Mouse (Mus musculus): ENCODE measurements around the gene Gm21954. TPM values are rescaled to one million over a fixed set of nuclear protein-coding genes. Genes with fewer than 3 reads are reported as not detected.

The Gm21954 gene
- polyA plus RNA-seq, 1 experiment from 2014 or later: not detected

DNA sequence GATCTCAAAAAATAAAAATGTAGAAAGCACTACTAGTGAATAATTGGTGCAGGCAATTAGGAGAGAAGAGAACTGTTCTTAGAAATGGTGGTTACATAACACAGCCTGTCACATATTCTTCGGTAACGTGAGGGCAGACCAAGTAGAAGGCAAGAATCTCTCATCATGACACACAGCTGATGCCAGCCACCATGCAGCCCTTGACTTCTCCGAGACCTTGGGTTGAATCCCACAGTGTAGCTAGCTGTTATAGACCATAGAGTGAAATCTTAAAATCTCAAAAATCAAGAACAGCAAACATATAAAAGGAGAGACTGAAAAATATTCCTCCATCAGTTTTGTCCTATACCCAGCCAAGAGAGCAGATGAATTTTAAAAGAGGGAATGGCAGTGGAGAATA, 40.8 kb downstream of the Gm21954 start:
- ATAC-seq: no peak
- no peak for DNase-seq
- H3K9ac ChIP-seq (replicated peaks): no peak overlapping the region
- no peaks in the 10 kb centered on the region for H3K4me1 ChIP-seq (ENCODE audit: insufficient read depth)
- 84% methylated on average over 3 of the region's 3 CpGs for WGBS (ENCODE audit: insufficient replicate concordance)
- H3K9me3 ChIP-seq (ENCODE audit: low read length): no peaks in the 10 kb centered on the region
- no peaks in the 10 kb centered on the region for H3K27me3 ChIP-seq (ENCODE audit: insufficient read depth, low read length)
- no peaks in the 10 kb centered on the region for H3K36me3 ChIP-seq (replicated peaks; ENCODE audit: insufficient read depth, low read length)
- no peak overlapping the region for H3K27ac ChIP-seq (ENCODE audit: low read depth)
- H3K4me3 ChIP-seq (ENCODE audit: low read depth, low read length): no peak overlapping the region
- no peak for TF ChIP-seq CTCF (IDR thresholded peaks at IDR 0.05; ENCODE audit: low read depth)
- TF ChIP-seq EP300 (IDR thresholded peaks at IDR 0.05; ENCODE audit: low read depth): no peak
- H3K4me2 ChIP-seq (ENCODE audit: low read depth, low read length): no peak overlapping the region

DNA sequence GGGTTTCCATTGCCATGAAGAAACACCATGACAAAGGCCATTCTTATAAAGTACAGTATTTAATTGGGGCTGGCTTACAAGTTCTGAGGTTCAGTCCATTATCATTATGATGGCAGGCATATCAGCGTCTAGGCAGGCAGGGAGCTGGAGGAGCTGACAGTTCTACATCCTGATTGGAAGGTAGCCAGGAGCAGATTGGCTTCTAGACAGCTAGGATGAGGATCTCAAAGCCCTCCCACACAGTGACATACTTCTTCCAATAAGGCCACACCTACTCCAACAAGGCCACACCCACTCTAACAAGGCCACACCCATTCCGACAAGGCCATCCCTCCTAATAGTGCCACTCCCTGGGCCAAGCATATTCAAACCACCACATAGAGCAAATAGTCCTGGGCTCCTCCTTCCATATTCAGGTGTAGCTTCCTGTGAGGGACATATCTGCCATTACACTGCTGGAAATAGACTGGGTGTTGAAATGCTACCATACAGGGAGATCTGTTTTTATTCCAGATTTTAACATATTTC, 41.9 kb downstream of the Gm21954 start:
- Histone ChIP-seq H3K36me3 (replicated peaks; ENCODE audit: insufficient read depth, low read length) (no peaks in the 10 kb centered on the region), H3K4me1 (ENCODE audit: insufficient read depth) (no peaks in the 10 kb centered on the region), H3K4me3 (ENCODE audit: low read depth, low read length) (no peak overlapping the region), H3K27ac (ENCODE audit: low read depth) (no peak overlapping the region), H3K4me2 (ENCODE audit: low read depth, low read length) (no peak overlapping the region), H3K9ac (replicated peaks) (no peak overlapping the region), H3K27me3 (ENCODE audit: insufficient read depth, low read length) (no peaks in the 10 kb centered on the region), H3K9me3 (ENCODE audit: low read length) (no peaks in the 10 kb centered on the region)
- 78% methylated on average over 2 of the region's 2 CpGs for WGBS (ENCODE audit: insufficient replicate concordance)
- TF ChIP-seq EP300 (IDR thresholded peaks at IDR 0.05; ENCODE audit: low read depth) (no peak), CTCF (IDR thresholded peaks at IDR 0.05; ENCODE audit: low read depth) (no peak)
- ATAC-seq: no peak
- no peak for DNase-seq

DNA sequence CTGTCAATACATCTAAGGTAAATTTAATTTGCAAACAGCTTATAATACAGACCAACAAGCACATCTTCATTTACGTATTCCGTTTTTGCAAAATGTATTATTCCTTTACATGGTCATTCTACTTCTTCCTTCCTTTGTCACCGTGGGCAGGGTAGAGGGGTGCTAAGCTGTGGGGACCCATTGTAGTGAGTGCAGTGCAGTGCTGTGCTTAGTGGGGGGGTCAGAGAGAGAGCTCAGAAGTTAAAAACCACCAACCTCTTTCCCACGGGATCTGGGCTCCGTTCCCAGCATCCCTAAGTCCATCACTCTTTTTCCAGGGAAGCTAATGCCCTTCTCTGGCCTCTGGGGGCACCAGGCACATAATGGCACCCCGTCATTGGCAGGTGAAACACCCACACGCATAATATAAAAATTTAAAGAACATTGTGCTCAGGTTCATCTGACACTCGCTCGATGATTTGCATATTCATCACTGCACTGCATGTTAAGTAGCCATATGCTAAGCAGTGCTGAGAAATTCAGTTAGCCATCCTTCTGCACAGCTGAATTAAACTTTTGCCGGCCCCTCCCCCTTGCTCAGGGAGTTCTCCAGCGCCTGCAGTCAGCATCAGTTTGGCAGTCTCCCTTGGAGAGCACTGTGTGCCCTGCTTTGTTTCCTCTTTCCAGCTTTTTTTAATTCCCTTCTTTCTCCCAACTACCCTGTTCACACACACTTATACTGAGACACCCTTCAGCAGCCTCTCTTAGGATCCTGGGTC, 48.2 kb downstream of the Gm21954 start:
- no peaks in the 10 kb centered on the region for H3K27me3 ChIP-seq (ENCODE audit: insufficient read depth, low read length)
- ATAC-seq (no peak), DNase-seq (no peak)
- WGBS (ENCODE audit: insufficient replicate concordance): 38% methylated on average over 11 of the region's 11 CpGs
- H3K4me1 ChIP-seq (ENCODE audit: insufficient read depth): no peaks in the 10 kb centered on the region
- H3K27ac ChIP-seq (ENCODE audit: low read depth): no peak overlapping the region
- H3K4me2 ChIP-seq (ENCODE audit: low read depth, low read length): no peak overlapping the region
- H3K36me3 ChIP-seq (replicated peaks; ENCODE audit: insufficient read depth, low read length): no peaks in the 10 kb centered on the region
- no peaks in the 10 kb centered on the region for H3K9me3 ChIP-seq (ENCODE audit: low read length)
- no peak overlapping the region for H3K4me3 ChIP-seq (ENCODE audit: low read depth, low read length)
- no peak overlapping the region for H3K9ac ChIP-seq (replicated peaks)
- TF ChIP-seq EP300 (IDR thresholded peaks at IDR 0.05; ENCODE audit: low read depth) (no peak), CTCF (IDR thresholded peaks at IDR 0.05; ENCODE audit: low read depth) (no peak)

DNA sequence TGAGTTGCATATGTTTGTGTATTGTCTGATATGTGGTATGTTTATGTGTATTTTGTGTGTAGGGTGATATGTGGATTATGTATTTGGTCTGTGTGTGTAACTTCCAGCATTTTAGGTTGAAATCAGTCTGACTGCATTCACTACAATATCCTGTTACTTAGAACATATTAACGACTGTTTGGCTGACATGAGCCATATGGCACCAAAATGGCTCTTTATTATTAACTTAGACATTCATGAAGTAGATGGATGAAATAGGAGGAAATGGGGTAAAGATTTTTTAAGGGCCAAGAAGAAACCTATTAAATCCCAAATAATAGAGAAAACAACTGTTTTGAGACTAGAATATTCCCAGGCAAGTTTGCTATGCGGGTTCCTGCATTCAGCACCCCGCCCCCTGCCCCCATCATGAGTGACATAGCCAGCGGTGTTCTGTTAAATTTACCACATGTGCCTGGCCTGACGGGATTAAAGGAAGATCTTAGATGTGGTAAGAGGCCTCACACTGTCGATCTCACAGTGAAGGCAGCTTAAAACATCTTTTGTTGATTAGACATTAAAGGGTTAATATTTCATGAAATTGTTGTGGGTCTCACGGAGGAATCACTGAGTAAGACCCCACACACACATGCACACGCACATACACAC, 51.5 kb downstream of the Gm21954 start:
- WGBS (ENCODE audit: insufficient replicate concordance): 56% methylated on average over 8 of the region's 8 CpGs
- TF ChIP-seq EP300 (IDR thresholded peaks at IDR 0.05; ENCODE audit: low read depth) (no peak), CTCF (IDR thresholded peaks at IDR 0.05; ENCODE audit: low read depth) (no peak)
- Histone ChIP-seq H3K4me1 (ENCODE audit: insufficient read depth) (no peaks in the 10 kb centered on the region), H3K36me3 (replicated peaks; ENCODE audit: insufficient read depth, low read length) (no peaks in the 10 kb centered on the region), H3K27me3 (ENCODE audit: insufficient read depth, low read length) (no peaks in the 10 kb centered on the region), H3K4me3 (ENCODE audit: low read depth, low read length) (no peak overlapping the region), H3K9ac (replicated peaks) (no peak overlapping the region), H3K27ac (ENCODE audit: low read depth) (no peak overlapping the region), H3K9me3 (ENCODE audit: low read length) (no peaks in the 10 kb centered on the region), H3K4me2 (ENCODE audit: low read depth, low read length) (no peak overlapping the region)
- DNase-seq (no peak), ATAC-seq (no peak)

DNA sequence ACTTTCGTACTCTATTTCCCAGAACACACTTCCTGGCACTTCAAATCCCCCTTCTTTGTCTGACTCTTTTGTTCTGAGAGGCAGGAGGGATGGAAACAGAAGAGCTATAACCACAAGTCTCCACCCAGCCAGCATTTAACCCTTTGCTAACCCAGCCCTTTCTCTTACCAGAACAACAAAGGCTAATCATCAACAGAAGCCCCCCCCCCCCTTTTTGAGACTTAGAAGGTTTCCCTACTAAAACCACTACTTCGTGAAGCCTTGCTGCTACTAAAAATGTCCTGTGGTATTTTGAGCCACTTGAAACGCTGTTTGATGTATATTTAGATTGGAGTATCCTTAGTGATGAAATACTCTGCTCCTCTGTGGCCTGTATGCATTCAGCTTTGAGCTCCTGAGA, 52.7 kb downstream of the Gm21954 start:
- TF ChIP-seq EP300 (IDR thresholded peaks at IDR 0.05; ENCODE audit: low read depth) (no peak), CTCF (IDR thresholded peaks at IDR 0.05; ENCODE audit: low read depth) (no peak)
- no peak overlapping the region for H3K9ac ChIP-seq (replicated peaks)
- H3K9me3 ChIP-seq (ENCODE audit: low read length): no peaks in the 10 kb centered on the region
- no peak for ATAC-seq
- no peak overlapping the region for H3K4me3 ChIP-seq (ENCODE audit: low read depth, low read length)
- no peaks in the 10 kb centered on the region for H3K36me3 ChIP-seq (replicated peaks; ENCODE audit: insufficient read depth, low read length)
- no peak overlapping the region for H3K4me2 ChIP-seq (ENCODE audit: low read depth, low read length)
- WGBS (ENCODE audit: insufficient replicate concordance): 31% methylated on average over 3 of the region's 3 CpGs
- H3K4me1 ChIP-seq (ENCODE audit: insufficient read depth): no peaks in the 10 kb centered on the region
- no peaks in the 10 kb centered on the region for H3K27me3 ChIP-seq (ENCODE audit: insufficient read depth, low read length)
- no peak overlapping the region for H3K27ac ChIP-seq (ENCODE audit: low read depth)
- no peak for DNase-seq

DNA sequence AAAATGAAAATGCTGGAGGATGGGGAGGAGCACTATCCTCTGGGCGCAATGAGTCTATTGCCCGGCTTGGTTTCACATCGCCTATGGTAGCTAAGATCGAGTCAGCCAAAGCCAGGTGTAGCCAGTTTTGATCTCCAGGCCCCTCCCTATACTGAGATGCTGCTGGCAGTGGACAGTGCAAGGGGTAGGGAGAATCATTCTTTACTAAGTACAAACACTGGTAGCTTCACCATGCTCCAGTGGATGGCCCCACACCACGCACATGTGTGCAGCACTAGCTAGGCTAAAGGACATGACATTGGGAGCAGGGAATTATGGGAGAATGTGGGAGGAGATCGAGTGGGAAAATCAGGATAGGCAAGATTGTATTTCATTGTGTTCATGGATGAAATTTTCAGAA, 53.2 kb downstream of the Gm21954 start:
- DNase-seq (no peak), ATAC-seq (no peak)
- TF ChIP-seq CTCF (IDR thresholded peaks at IDR 0.05; ENCODE audit: low read depth): no peak
- no peak for TF ChIP-seq EP300 (IDR thresholded peaks at IDR 0.05; ENCODE audit: low read depth)
- Histone ChIP-seq H3K36me3 (replicated peaks; ENCODE audit: insufficient read depth, low read length) (no peaks in the 10 kb centered on the region), H3K4me3 (ENCODE audit: low read depth, low read length) (no peak overlapping the region), H3K4me1 (ENCODE audit: insufficient read depth) (no peaks in the 10 kb centered on the region), H3K9ac (replicated peaks) (no peak overlapping the region), H3K4me2 (ENCODE audit: low read depth, low read length) (no peak overlapping the region), H3K27me3 (ENCODE audit: insufficient read depth, low read length) (no peaks in the 10 kb centered on the region), H3K27ac (ENCODE audit: low read depth) (no peak overlapping the region), H3K9me3 (ENCODE audit: low read length) (no peaks in the 10 kb centered on the region)
- WGBS (ENCODE audit: insufficient replicate concordance): 70% methylated on average over 6 of the region's 6 CpGs
